In genomic region chr6:140642655-140643054, GRCm38 (mm10) we compare ENCODE assay signal across 19 mouse cellular contexts. TPM values are rescaled to one million over a fixed set of nuclear protein-coding genes. Genes with fewer than 3 reads are reported as not detected.
A peak's percentile ranks its signal among the peaks of the same experiment; 100 is the strongest.
DNase-seq lines count a peak whose midpoint lies in the region; ATAC-seq and TF ChIP-seq lines count a peak whose summit lies in the region.
"Had no signal": no experiment of that assay in that cellular context is flagged by ENCODE, and none has a peak within 500 bp of the region (broad histone marks: within the 10 kb centered on the region; RNA-seq: fewer than 3 reads in every experiment).

No protein-coding gene starts in this region.

- H3K9me3 ChIP-seq in intestine, embryonic 16.5 days (ENCODE audit: control insufficient read depth, low read length), result no peaks in the 10 kb centered on the region
- H3K9me3 ChIP-seq in stomach, postnatal 0 days (ENCODE audit: control insufficient read depth, low read length), result no peaks in the 10 kb centered on the region
- no peaks in the 10 kb centered on the region for H3K9me3 ChIP-seq in midbrain, embryonic 13.5 days
- H3K9me3 ChIP-seq: embryonic facial prominence, embryonic 12.5 days; forebrain, embryonic 15.5 days; heart, embryonic 12.5 days had no signal

- no peak overlapping the region for H3K4me2 ChIP-seq in intestine, embryonic 16.5 days (ENCODE audit: low read depth, low read length)
- no peak overlapping the region for H3K4me2 ChIP-seq in stomach, postnatal 0 days (replicated peaks; ENCODE audit: low read depth)
- H3K4me2 ChIP-seq in midbrain, embryonic 13.5 days (replicated peaks), result no peak overlapping the region
- H3K4me2 ChIP-seq: embryonic facial prominence, embryonic 12.5 days; forebrain, embryonic 15.5 days; heart, embryonic 12.5 days had no signal

- no peak overlapping the region for H3K27ac ChIP-seq in thymus, adult 2 months (ENCODE audit: control insufficient read depth, insufficient read depth, low read length)
- no peak overlapping the region for H3K27ac ChIP-seq in intestine, embryonic 16.5 days (ENCODE audit: low read length)
- no peak overlapping the region for H3K27ac ChIP-seq in stomach, postnatal 0 days (replicated peaks)
- no peak overlapping the region for H3K27ac ChIP-seq in midbrain, embryonic 13.5 days
- H3K27ac ChIP-seq: embryonic facial prominence, embryonic 12.5 days; forebrain, embryonic 15.5 days had no signal

- WGBS in thymus, adult 2 months, result 96% methylated on average over 12 of the region's 12 CpGs
- WGBS in intestine, embryonic 16.5 days, result 91% methylated on average over 12 of the region's 12 CpGs
- 70% methylated on average over 12 of the region's 12 CpGs for WGBS in stomach, postnatal 0 days
- WGBS in midbrain, embryonic 13.5 days, result 96% methylated on average over 12 of the region's 12 CpGs

- no peak for TF ChIP-seq POLR2A in thymus, adult 2 months (IDR thresholded peaks at IDR 0.05; ENCODE audit: control insufficient read depth, extremely low read depth, insufficient read depth, low read length, poor library complexity)

- TF ChIP-seq EP300 in stomach, postnatal 0 days (optimal IDR thresholded peaks at IDR 0.05), result no peak

- peak; percentile 32 to 52 for DNase-seq in lung, adult 18-20 months
- DNase-seq in lung, postnatal 10 days, result no peak
- DNase-seq in thymus, postnatal 36 days, result peak; percentile 20 to 38
- DNase-seq in thymus, adult 2 months, result no peak
- DNase-seq in stomach, postnatal 0 days (ENCODE audit: low spot score), result peak; percentile 57
- no peak for DNase-seq in frontal cortex, adult 2 months (ENCODE audit: extremely low spot score in 1 of 2, low spot score in 1 of 2)
- DNase-seq: adrenal gland, postnatal 14 days; cerebellum, adult 11-12 months; cerebellum, adult 9-10 months; cerebellum, postnatal 25 days; gastrocnemius, postnatal 14 days; heart, postnatal 36 days had no signal

- peak; percentile 41; the same call in 1 of the 2 replicates for ATAC-seq in intestine, embryonic 16.5 days
- ATAC-seq in stomach, postnatal 0 days (ENCODE audit: low FRiP score, low TSS enrichment), result peak; percentile 86
- no peak for ATAC-seq in midbrain, embryonic 13.5 days
- ATAC-seq: activated CD4-positive, CD25-positive, alpha-beta regulatory T cell, adult 4 months; forebrain, embryonic 15.5 days; Patski had no signal

- H3K36me3 ChIP-seq in thymus, adult 2 months (ENCODE audit: control insufficient read depth, insufficient read depth, low read length), result peaks cover 67% of the 10 kb centered on the region
- H3K36me3 ChIP-seq in intestine, embryonic 16.5 days (ENCODE audit: control insufficient read depth, insufficient read depth, low read length), result peaks cover 31% of the 10 kb centered on the region; the same call in 1 of the 2 replicates
- H3K36me3 ChIP-seq in stomach, postnatal 0 days (ENCODE audit: control insufficient read depth, insufficient read depth, low read length), result peaks cover 19% of the 10 kb centered on the region
- H3K36me3 ChIP-seq in midbrain, embryonic 13.5 days, result peaks cover 77% of the 10 kb centered on the region

- no peak for TF ChIP-seq CTCF in thymus, adult 2 months (IDR thresholded peaks at IDR 0.05; ENCODE audit: borderline replicate concordance, control insufficient read depth, extremely low read depth, insufficient read depth, low read length, poor library complexity)
- no peak for TF ChIP-seq CTCF in stomach, postnatal 0 days (IDR thresholded peaks at IDR 0.05; ENCODE audit: low read depth)

- H3K27me3 ChIP-seq in thymus, adult 2 months (ENCODE audit: control insufficient read depth, insufficient read depth, low read length), result no peaks in the 10 kb centered on the region
- no peaks in the 10 kb centered on the region for H3K27me3 ChIP-seq in intestine, embryonic 16.5 days (replicated peaks; ENCODE audit: control insufficient read depth, insufficient read depth, low read length)
- no peaks in the 10 kb centered on the region for H3K27me3 ChIP-seq in stomach, postnatal 0 days (ENCODE audit: control insufficient read depth, insufficient read depth, low read length)
- H3K27me3 ChIP-seq in midbrain, embryonic 13.5 days, result no peaks in the 10 kb centered on the region
- H3K27me3 ChIP-seq: embryonic facial prominence, embryonic 12.5 days; forebrain, embryonic 15.5 days; heart, embryonic 12.5 days; Patski had no signal

- no peak overlapping the region for H3K4me3 ChIP-seq in thymus, adult 2 months (ENCODE audit: control insufficient read depth, insufficient read depth, low read length)
- no peak overlapping the region for H3K4me3 ChIP-seq in intestine, embryonic 16.5 days (ENCODE audit: low read length)
- H3K4me3 ChIP-seq in stomach, postnatal 0 days (ENCODE audit: low read depth, low read length), result no peak overlapping the region
- H3K4me3 ChIP-seq in midbrain, embryonic 13.5 days (replicated peaks), result no peak overlapping the region
- H3K4me3 ChIP-seq: embryonic facial prominence, embryonic 12.5 days; forebrain, embryonic 15.5 days; heart, embryonic 12.5 days had no signal

- no peaks in the 10 kb centered on the region for H3K4me1 ChIP-seq in thymus, adult 2 months (replicated peaks; ENCODE audit: control insufficient read depth, insufficient read depth, low read length)
- no peaks in the 10 kb centered on the region for H3K4me1 ChIP-seq in intestine, embryonic 16.5 days (ENCODE audit: control insufficient read depth, insufficient read depth, low read length)
- no peaks in the 10 kb centered on the region for H3K4me1 ChIP-seq in stomach, postnatal 0 days (replicated peaks; ENCODE audit: control insufficient read depth, insufficient read depth)
- H3K4me1 ChIP-seq in midbrain, embryonic 13.5 days (replicated peaks), result no peaks in the 10 kb centered on the region
- H3K4me1 ChIP-seq: embryonic facial prominence, embryonic 12.5 days; forebrain, embryonic 15.5 days; heart, embryonic 12.5 days had no signal

- H3K9ac ChIP-seq in intestine, embryonic 16.5 days (ENCODE audit: low read depth, low read length), result no peak overlapping the region
- H3K9ac ChIP-seq in stomach, postnatal 0 days (ENCODE audit: low read length), result no peak overlapping the region
- H3K9ac ChIP-seq in midbrain, embryonic 13.5 days (replicated peaks), result no peak overlapping the region
- H3K9ac ChIP-seq: embryonic facial prominence, embryonic 12.5 days; forebrain, embryonic 15.5 days; heart, embryonic 12.5 days had no signal

RNA-seq across cellular contexts. Expression of gene Aebp2, which starts 20.2 kb away (rescaled TPM):
- 56.9 and 74.2 TPM in 2 replicates for polyA plus RNA-seq in thymus, adult 2 months (2012; rRNA removed)
- polyA plus RNA-seq in intestine, embryonic 16.5 days (2015; fragmentation: Nextera tagmentation; extraction: Ambion mirVana), result 6.4 and 7.3 TPM in 2 replicates
- 7.3 and 8.0 TPM in 2 replicates for polyA plus RNA-seq in stomach, postnatal 0 days (2015; fragmentation: Nextera tagmentation; extraction: Ambion mirVana)
- 40.7 and 42.1 TPM in 2 replicates for polyA plus RNA-seq in frontal cortex, adult 2 months (2012; rRNA removed)
- 11.3 and 11.7 TPM in 2 replicates for polyA plus RNA-seq in midbrain, embryonic 13.5 days (2015; fragmentation: Nextera tagmentation; extraction: Ambion mirVana)

Comparison
In these comparisons a context has a peak if more than half of its experiments do, and no peak if none do; other contexts are left out.
1. DNase-seq: peak in lung, adult 18-20 months (2 of 2), thymus, postnatal 36 days (2 of 2) and stomach, postnatal 0 days (single experiment); none in lung, postnatal 10 days (single experiment), thymus, adult 2 months (single experiment) and frontal cortex, adult 2 months (0 of 2).